Mouse (Mus musculus): ENCODE measurements at regions not wholly inside any gene's neighbourhood (a gene's known extent, or its start where the extent isn't known, plus 50 kb on each side); places are given as distances from the start of the nearest gene placed in this dataset.

- TF ChIP-seq CTCF (IDR thresholded peaks at IDR 0.05; ENCODE audit: insufficient read depth, low read length) (0 out of 2 replicates have a peak, but pooled peaks have one; percentile 0), POLR2A (IDR thresholded peaks at IDR 0.05; ENCODE audit: borderline replicate concordance, extremely low read depth, low read depth, low read length) (no peak)
Observed at GRCm38 (mm10) chr19:37496759-37497158, 53.5 kb upstream of the Exoc6 start.

Measured in lung, adult 2 months (tissue).